Mouse (Mus musculus): ENCODE measurements around the gene Olfr917. TPM values are rescaled to one million over a fixed set of nuclear protein-coding genes. Genes with fewer than 3 reads are reported as not detected.

Olfr917 gene
- not detected for total RNA-seq (2021)
- long read RNA-seq = 0 reads

GRCm38 (mm10) chr9:38665742-38666141 is at the start of gene Olfr917:
Olfr917 (minus strand) TSS chr9:38665842.
- no peak for DNase-seq (ENCODE audit: low spot score in 2 of 2)

- DNase-seq (ENCODE audit: low spot score in 2 of 2) = no peak
Measured at GRCm38 (mm10) chr9:38674501-38674900, 8.9 kb upstream of the Olfr917 start, which contains the start of gene Olfr918. Olfr918 (minus strand) TSS chr9:38674601.

- DNase-seq (ENCODE audit: low spot score in 2 of 2) = no peak
Measured at GRCm38 (mm10) chr9:38672887-38673286, 7.2 kb upstream of the Olfr917 start.

GRCm38 (mm10) chr9:38659775-38660174 is 5.9 kb downstream of the Olfr917 start, which contains the start of gene Olfr916:
Olfr916 (minus strand) TSS chr9:38659875.
- DNase-seq (ENCODE audit: low spot score in 2 of 2) = no peak

- DNase-seq (ENCODE audit: low spot score in 2 of 2) = no peak
Measured at GRCm38 (mm10) chr9:38632406-38632805, 33.2 kb downstream of the Olfr917 start.

Other genes starting within 250 kb of the Olfr917 start
- not detected for gene Olfr901, start 236.4 kb downstream of the Olfr917 start, total RNA-seq (2021)
- not detected for gene Olfr902, start 218.2 kb downstream of the Olfr917 start, total RNA-seq (2021)
- gene Olfr904, start 202.7 kb downstream of the Olfr917 start, total RNA-seq (2021) = not detected
- gene Olfr905, start 194.7 kb downstream of the Olfr917 start, total RNA-seq (2021) = not detected
- not detected for gene Olfr906, start 178.8 kb downstream of the Olfr917 start, total RNA-seq (2021)
- gene Olfr907, start 170.0 kb downstream of the Olfr917 start, total RNA-seq (2021) = not detected
- not detected for gene Olfr911-ps1, start 144.3 kb downstream of the Olfr917 start, total RNA-seq (2021)
- not detected for gene Olfr910, start 128.0 kb downstream of the Olfr917 start, total RNA-seq (2021)
- gene Olfr912, start 85.7 kb downstream of the Olfr917 start, total RNA-seq (2021) = not detected
- gene Olfr913, start 73.1 kb downstream of the Olfr917 start, total RNA-seq (2021) = not detected
- not detected for gene Olfr914, start 60.7 kb downstream of the Olfr917 start, total RNA-seq (2021)
- gene Olfr916, start 6.0 kb downstream of the Olfr917 start, total RNA-seq (2021) = not detected
- gene Olfr918, start 8.8 kb upstream of the Olfr917 start, total RNA-seq (2021) = not detected
- not detected for gene Olfr919, start 37.8 kb upstream of the Olfr917 start, total RNA-seq (2021)
- gene Vwa5a, start 52.4 kb upstream of the Olfr917 start, total RNA-seq (2021) = 10 to 100 TPM; 13.4 to 14.6 TPM
- under 1 TPM; 0.12 to 0.15 TPM for gene Olfr920, start 86.5 kb upstream of the Olfr917 start, total RNA-seq (2021)
- not detected for gene Olfr921, start 107.2 kb upstream of the Olfr917 start, total RNA-seq (2021)
- gene Olfr922, start 148.8 kb upstream of the Olfr917 start, total RNA-seq (2021) = not detected
- gene Olfr923, start 160.7 kb upstream of the Olfr917 start, total RNA-seq (2021) = not detected
- gene Olfr924, start 178.6 kb upstream of the Olfr917 start, total RNA-seq (2021) = not detected
- gene Olfr26, start 189.2 kb upstream of the Olfr917 start, total RNA-seq (2021) = not detected
- gene Olfr926, start 211.3 kb upstream of the Olfr917 start, total RNA-seq (2021) = not detected

Measured in layer of hippocampus, adult 18-20 months (tissue).